Mouse (Mus musculus) CH12.LX (cell line): Measurements from ENCODE around the gene Arhgap18. TPM values are rescaled to one million over a fixed set of nuclear protein-coding genes. Genes with fewer than 3 reads are reported as not detected.

Source experiments
- DNase-seq: peaks from one replicate; pipeline ENCODE4 v3.0.0-alpha.2; 2013; ENCODE audit errors: extremely low read depth
- H3K27ac ChIP-seq: 2 replicates; pipeline ENCODE4 v1.5.1; 2012; ENCODE audit warnings: low read depth, mild to moderate bottlenecking, control low read depth, moderate library complexity; ENCODE audit not compliant: insufficient read depth
- H3K27me3 ChIP-seq: replicated peaks from 2 replicates; pipeline ENCODE3; 2012; ENCODE audit warnings: inconsistent platforms
- H3K36me3 ChIP-seq, 2 experiments: replicated peaks in 1 of 2; 2 replicates each; pipeline versions ENCODE3 to v1.6.1; 2012; ENCODE audit warnings: inconsistent platforms in 1 of 2, low read length in 1 of 2, mild to moderate bottlenecking in 1 of 2, mixed read lengths in 1 of 2, moderate library complexity in 1 of 2; ENCODE audit not compliant: control insufficient read depth in 1 of 2, insufficient read depth in 1 of 2
- H3K4me1 ChIP-seq, 2 experiments: 2 replicates each; pipeline ENCODE4 v1.6.1; 2012; ENCODE audit warnings: inconsistent platforms in 1 of 2, moderate library complexity in 1 of 2; ENCODE audit not compliant: insufficient read depth in 2 of 2, control insufficient read depth in 1 of 2
- H3K4me2 ChIP-seq: 2 replicates; pipeline ENCODE4 v1.6.1; 2012; ENCODE audit warnings: low read depth, mild to moderate bottlenecking, control low read depth; ENCODE audit not compliant: poor library complexity, insufficient read depth, severe bottlenecking
- H3K4me3 ChIP-seq, 3 experiments: fragments of 150-350 bp in 1 of 3; sonication (generic) in 1 of 3; replicated peaks in 1 of 3; 2 replicates each; pipeline versions ENCODE3 to v1.5.1; 2011 to 2012; ENCODE audit warnings: low read depth in 2 of 3, low read length in 2 of 3, mild to moderate bottlenecking in 2 of 3, moderate library complexity in 2 of 3, control low read depth in 1 of 3, improper control_type of control experiment in 1 of 3, inconsistent platforms in 1 of 3, mixed read lengths in 1 of 3; ENCODE audit not compliant: poor library complexity in 1 of 3
- H3K79me2 ChIP-seq: replicated peaks from 2 replicates; pipeline ENCODE4 v1.6.1; 2012; ENCODE audit warnings: mild to moderate bottlenecking, moderate library complexity; ENCODE audit not compliant: control insufficient read depth, poor library complexity, insufficient read depth, severe bottlenecking; ENCODE audit errors: extremely low read depth
- H3K9ac ChIP-seq: 2 replicates; pipeline ENCODE4 v1.6.1; 2012; ENCODE audit warnings: low read depth, mild to moderate bottlenecking, control low read depth, moderate library complexity; ENCODE audit not compliant: insufficient read depth
- H3K9me3 ChIP-seq: replicated peaks from 2 replicates; pipeline ENCODE3; 2012; ENCODE audit warnings: low read length, inconsistent platforms, mixed read lengths
- BHLHE40 ChIP-seq: IDR thresholded peaks from 2 replicates; pipeline ENCODE4 v1.6.1; 2011; ENCODE audit warnings: mild to moderate bottlenecking, low read depth, low read length, improper control_type of control experiment
- CHD2 ChIP-seq: IDR thresholded peaks from 2 replicates; pipeline ENCODE4 v1.6.1; 2011; ENCODE audit warnings: low read length, improper control_type of control experiment
- E2F4 ChIP-seq: IDR thresholded peaks from 2 replicates; pipeline ENCODE4 v1.6.1; 2011; ENCODE audit warnings: low read depth, low read length, improper control_type of control experiment; ENCODE audit not compliant: insufficient replicate concordance
- IRF4 ChIP-seq: IDR thresholded peaks from 2 replicates; pipeline ENCODE4 v1.6.1; 2014; ENCODE audit warnings: low read depth, mild to moderate bottlenecking, inconsistent platforms, low read length, improper control_type of control experiment
- JUND ChIP-seq: conservative IDR thresholded peaks from 2 replicates; pipeline ENCODE4 v1.6.1; 2011; ENCODE audit warnings: low read depth, low read length, improper control_type of control experiment
- MAZ ChIP-seq: IDR thresholded peaks from 2 replicates; pipeline ENCODE4 v1.6.1; 2012; ENCODE audit warnings: low read depth, mild to moderate bottlenecking, inconsistent platforms, low read length, improper control_type of control experiment, moderate library complexity
- MEF2A ChIP-seq: IDR thresholded peaks from 2 replicates; pipeline ENCODE4 v1.6.1; 2014; ENCODE audit warnings: low read depth, mild to moderate bottlenecking, inconsistent platforms, low read length, improper control_type of control experiment, borderline replicate concordance
- NELFE ChIP-seq: IDR thresholded peaks from 2 replicates; pipeline ENCODE4 v1.6.1; 2011; ENCODE audit warnings: low read depth, low read length, improper control_type of control experiment
- NRF1 ChIP-seq: IDR thresholded peaks from 2 replicates; pipeline ENCODE4 v1.6.1; 2014; ENCODE audit warnings: low read depth, mild to moderate bottlenecking, inconsistent platforms, low read length, improper control_type of control experiment, moderate library complexity
- POLR2A ChIP-seq: IDR thresholded peaks from 2 replicates; pipeline ENCODE4 v1.6.1; 2011; ENCODE audit warnings: low read depth, mild to moderate bottlenecking, improper control_type of control experiment, low read length
- POLR2AphosphoS2 ChIP-seq: IDR thresholded peaks from 2 replicates; pipeline ENCODE4 v1.6.1; 2011; ENCODE audit warnings: low read depth, low read length, improper control_type of control experiment
- RCOR1 ChIP-seq: conservative IDR thresholded peaks from 2 replicates; pipeline ENCODE4 v1.6.1; 2012; ENCODE audit warnings: low read depth, mild to moderate bottlenecking, inconsistent platforms, low read length, improper control_type of control experiment
- SIN3A ChIP-seq: IDR thresholded peaks from 2 replicates; pipeline ENCODE4 v1.6.1; 2012; ENCODE audit warnings: low read length, improper control_type of control experiment, inconsistent platforms
- SMC3 ChIP-seq: IDR thresholded peaks from 2 replicates; pipeline ENCODE4 v1.6.1; 2011; ENCODE audit warnings: low read depth, low read length, improper control_type of control experiment
- TCF12 ChIP-seq: IDR thresholded peaks from 2 replicates; pipeline ENCODE4 v1.6.1; 2014; ENCODE audit warnings: low read depth, mild to moderate bottlenecking, inconsistent platforms, low read length, improper control_type of control experiment
- USF2 ChIP-seq: conservative IDR thresholded peaks from 2 replicates; pipeline ENCODE4 v1.6.1; 2011; ENCODE audit warnings: low read depth, low read length, improper control_type of control experiment
- ZNF384 ChIP-seq: IDR thresholded peaks from 2 replicates; pipeline ENCODE4 v1.6.1; 2012; ENCODE audit warnings: low read depth, low read length, improper control_type of control experiment, inconsistent platforms
- dilution Hi-C: fragments of 300-500 bp; cut with MboI; formaldehyde crosslinking; loops from 2 replicates; pipeline ENCODE4 v1.14.3; 2020; ENCODE audit warnings: low sequenced_read_pairs; ENCODE audit not compliant: extremely low pct_unique_long_range_greater_than_20kb, extremely low pct_ligation_motif_present
- in situ Hi-C: fragments of 300-500 bp; cut with MboI; formaldehyde crosslinking; loops from 3 replicates; pipeline ENCODE4 v1.14.3; 2019; ENCODE audit warnings: low sequenced_read_pairs, low pct_ligation_motif_present, low pct_unique_long_range_greater_than_20kb, mixed read lengths
- polyA plus RNA-seq: library from polyadenylated mRNA; unstranded; fragments of >175 nt; gene quantifications from 2 replicates; pipeline ENCODE4 v1.2.1, GENCODE M21; 2012; ENCODE audit warnings: low read depth; ENCODE audit not compliant: insufficient read length
- total RNA-seq, 2 experiments: library from RNA; depleted of rRNA; stranded (reverse); fragments of 300-350 nt in 1 of 2; fragments of >200 nt in 1 of 2; gene quantifications; 2 replicates each; pipeline ENCODE4 v1.2.3; 2012 to 2014

Arhgap18 gene
- total and polyA plus RNA-seq, 3 experiments, result 3.3 to 4.2 (median 3.3) TPM

GRCm38 (mm10) chr10:26791810-26792209, 38.6 kb downstream of the Arhgap18 start (continued):
- TF ChIP-seq TCF12 (no peak), CHD2 (no peak), NELFE (no peak), NRF1 (no peak), POLR2AphosphoS2 (no peak), MAZ (no peak), USF2 (no peak), JUND (0 out of 2 replicates have a peak, but pooled peaks have one; percentile 33), E2F4 (no peak)

DNA sequence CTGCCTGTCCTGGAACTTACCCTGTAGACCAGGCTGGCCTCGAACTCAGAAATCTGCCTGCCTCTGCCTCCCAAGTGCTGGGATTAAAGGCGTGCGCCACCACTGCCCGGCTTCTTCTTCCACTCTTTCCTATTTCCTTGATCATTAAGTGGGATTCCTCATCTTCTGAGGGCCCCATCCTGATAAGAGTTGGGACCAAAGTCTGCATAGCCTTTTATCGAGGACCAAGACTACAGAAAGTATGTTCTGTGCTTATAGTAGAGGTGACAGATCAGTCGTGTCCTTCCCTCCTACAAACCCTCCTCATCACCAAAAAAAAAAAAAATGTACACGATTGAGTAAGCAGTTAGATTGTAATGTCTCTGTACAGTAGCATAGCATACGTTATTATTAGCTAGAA, 39.8 kb downstream of the Arhgap18 start:
- Histone ChIP-seq H3K36me3 (no peaks in the 10 kb centered on the region), H3K79me2 (no peaks in the 10 kb centered on the region), H3K9ac (no peak overlapping the region), H3K27ac (no peak overlapping the region), H3K9me3 (no peaks in the 10 kb centered on the region), H3K27me3 (no peaks in the 10 kb centered on the region), H3K4me3 (no peak overlapping the region), H3K4me1 (peaks cover 4 to 19% of the 10 kb centered on the region in 2 experiments; a peak in 2 of 4 replicates), H3K4me2 (no peak overlapping the region)
- TF ChIP-seq ZNF384, result no peak
- TF ChIP-seq POLR2A, result no peak
- TF ChIP-seq MEF2A, result no peak
- no peak for TF ChIP-seq SMC3
- TF ChIP-seq IRF4, result no peak
- dilution Hi-C loops, result no loop called here
- no peak for DNase-seq
- in situ Hi-C loops, result no loop called here

DNA sequence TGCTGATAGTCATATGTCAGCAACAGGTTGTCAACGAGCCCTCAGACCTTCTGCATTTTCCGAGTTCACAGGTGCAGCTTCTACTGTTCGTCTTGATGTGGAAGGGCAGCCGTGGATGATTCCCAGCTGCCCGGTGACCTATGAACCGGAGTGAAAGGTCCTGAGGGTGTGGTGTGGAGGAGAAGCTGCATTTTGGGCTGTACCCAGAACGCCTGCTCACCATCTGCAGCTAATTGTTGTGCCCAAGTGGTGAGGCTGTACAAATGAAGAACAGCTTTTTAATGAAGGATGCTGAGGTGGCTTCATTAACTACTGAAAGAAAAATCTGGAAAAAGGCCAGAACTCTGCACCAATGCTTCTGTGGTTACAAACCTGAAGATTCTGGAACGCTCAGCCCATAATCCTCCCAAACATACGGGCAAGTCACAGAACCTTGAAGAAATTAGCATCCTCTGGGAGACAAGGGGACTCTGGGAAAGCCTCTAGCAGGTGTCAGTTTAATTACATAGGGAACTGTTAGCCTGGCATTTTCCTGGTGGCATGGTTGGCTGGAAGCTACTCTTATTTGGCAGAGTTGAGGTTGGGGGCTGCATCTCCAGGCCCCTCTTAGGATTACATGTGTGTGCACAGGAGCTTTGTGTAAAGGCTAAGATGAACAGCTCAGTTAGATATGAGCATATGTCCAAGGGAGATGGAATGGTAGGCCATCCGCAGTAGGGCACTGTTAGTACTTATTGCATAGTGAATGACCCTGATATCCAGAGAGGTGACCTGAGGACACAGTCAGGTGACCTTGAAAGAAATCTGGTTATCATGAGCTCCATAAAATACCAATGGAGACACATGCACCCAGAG, 43.4 kb downstream of the Arhgap18 start:
- dilution Hi-C loops (no loop called here), in situ Hi-C loops (no loop called here)
- Histone ChIP-seq H3K27ac (no peak overlapping the region), H3K4me3 (no peak overlapping the region), H3K27me3 (no peaks in the 10 kb centered on the region), H3K4me1 (peaks cover 14 to 32% of the 10 kb centered on the region in 2 experiments), H3K9me3 (no peaks in the 10 kb centered on the region), H3K79me2 (no peaks in the 10 kb centered on the region)
- DNase-seq, result no peak
- TF ChIP-seq SMC3 (no peak), CHD2 (no peak), SIN3A (no peak), BHLHE40 (no peak), POLR2AphosphoS2 (no peak), RCOR1 (no peak)
- TF ChIP-seq, all 38 proteins: peak for 0
- H3K9ac ChIP-seq, result no peak overlapping the region
- H3K4me2 ChIP-seq, result no peak overlapping the region
- no peaks in the 10 kb centered on the region for H3K36me3 ChIP-seq
